In genomic region chr9:78395630-78396351, GRCm38 (mm10) we compare ENCODE assay signal across 8 mouse cellular contexts. TPM values are rescaled to one million over a fixed set of nuclear protein-coding genes. Genes with fewer than 3 reads are reported as not detected.
DNase-seq lines count a peak whose midpoint lies in the region; ATAC-seq and TF ChIP-seq lines count a peak whose summit lies in the region.

Ddx43 (plus strand) TSS chr9:78395777.

- H3K27ac ChIP-seq in embryonic fibroblast, embryonic 13.5 days (ENCODE audit: insufficient read depth, low read length), result no peak within 1 kb of the TSS
- no peak within 1 kb of the TSS for H3K27ac ChIP-seq in lung, embryonic 15.5 days
- no peak within 1 kb of the TSS for H3K27ac ChIP-seq in olfactory bulb, adult 2 months (ENCODE audit: insufficient read depth, low read depth, low read length)

- H3K4me1 ChIP-seq in embryonic fibroblast, embryonic 13.5 days (ENCODE audit: control insufficient read depth, insufficient read depth, low read length), result no peaks in the 10 kb centered on the region
- H3K4me1 ChIP-seq in lung, embryonic 15.5 days, result peaks cover 7% of the 10 kb centered on the region; the same call in 1 of the 2 replicates
- H3K4me1 ChIP-seq in olfactory bulb, adult 2 months (ENCODE audit: control insufficient read depth, insufficient read depth, low read length), result peaks cover 8% of the 10 kb centered on the region; the same call in 1 of the 2 replicates

- peak within 1 kb of the TSS; percentile 61 for H3K4me2 ChIP-seq in lung, embryonic 15.5 days

- no peaks in the 10 kb centered on the region for H3K9me3 ChIP-seq in lung, embryonic 15.5 days

- TF ChIP-seq POLR2A in embryonic fibroblast, embryonic 13.5 days (IDR thresholded peaks at IDR 0.05; ENCODE audit: low read depth, low read length), result no peak
- no peak for TF ChIP-seq POLR2A in olfactory bulb, adult 2 months (IDR thresholded peaks at IDR 0.05; ENCODE audit: insufficient read depth, low read depth, low read length)

- H3K36me3 ChIP-seq in lung, embryonic 15.5 days, result no peaks in the 10 kb centered on the region

- no peak within 1 kb of the TSS for H3K9ac ChIP-seq in lung, embryonic 15.5 days

- ATAC-seq in lung, embryonic 15.5 days (ENCODE audit: borderline replicate concordance, extremely low read depth, low FRiP score, low TSS enrichment), result peak; percentile 78

- H3K4me3 ChIP-seq in embryonic fibroblast, embryonic 13.5 days (ENCODE audit: insufficient read depth, low read length), result peak within 1 kb of the TSS; percentile 7; the same call in 1 of the 2 replicates
- peak within 1 kb of the TSS; percentile 36 for H3K4me3 ChIP-seq in lung, embryonic 15.5 days
- peak within 1 kb of the TSS; percentile 23 for H3K4me3 ChIP-seq in olfactory bulb, adult 2 months (ENCODE audit: insufficient read depth, low read depth, low read length)

- 3% methylated on average over 85 of the region's 93 CpGs for WGBS in lung, embryonic 15.5 days
- 4% methylated on average over 93 of the region's 93 CpGs for WGBS in olfactory bulb, adult 2 months

- peak; percentile 21 to 38 for DNase-seq in cerebellum, postnatal 25 days
- no peak for DNase-seq in cerebellum, adult 9-11 months
- peak; percentile 27 to 38 for DNase-seq in heart, postnatal 10 days
- DNase-seq in kidney, postnatal 25 days, result peak; percentile 16 to 67
- peak; percentile 33 for DNase-seq in thymus, postnatal 0 days (ENCODE audit: low spot score)

- no peak for TF ChIP-seq CTCF in embryonic fibroblast, embryonic 13.5 days (IDR thresholded peaks at IDR 0.05; ENCODE audit: borderline replicate concordance, insufficient read depth, low read length)
- no peak for TF ChIP-seq CTCF in olfactory bulb, adult 2 months (IDR thresholded peaks at IDR 0.05; ENCODE audit: insufficient read depth, low read depth, low read length)

- intact Hi-C loops in heart, postnatal 10 days (cut with DNase I), result no loop called here

- peaks cover 54% of the 10 kb centered on the region for H3K27me3 ChIP-seq in lung, embryonic 15.5 days

RNA-seq across cellular contexts. Expression of gene Ddx43, which starts in this region (rescaled TPM):
- polyA plus RNA-seq in embryonic fibroblast, embryonic 13.5 days (2011; ENCODE audit: insufficient read length, low read depth, missing spikeins), result 0.45 and 0.47 TPM in 2 replicates
- not detected for total RNA-seq in heart, postnatal 10 days (2021)
- polyA plus RNA-seq in lung, embryonic 15.5 days (2015; fragmentation: Nextera tagmentation; extraction: Ambion mirVana), result 0.16 and 0.17 TPM in 2 replicates
- not detected in 2 replicates for polyA plus RNA-seq in olfactory bulb, adult 2 months (2012; ENCODE audit: insufficient read depth, insufficient read length, low replicate concordance, missing spikeins)
- polyA plus RNA-seq in thymus, postnatal 0 days (2015; fragmentation: Nextera tagmentation; extraction: Ambion mirVana), result 0.23 TPM in 2 replicates

Comparison
In these comparisons a context has a peak if more than half of its experiments do, and no peak if none do; other contexts are left out.
1. Peak in DNase-seq in heart, postnatal 10 days; RNA of the gene not detected or under 1 TPM.
2. Peak in ATAC-seq, H3K4me3 ChIP-seq and H3K4me2 ChIP-seq in lung, embryonic 15.5 days; RNA of the gene not detected or under 1 TPM.
3. Peak in DNase-seq in thymus, postnatal 0 days; RNA of the gene not detected or under 1 TPM.